Mouse (Mus musculus): ENCODE results near the gene Echs1. TPM values are rescaled to one million over a fixed set of nuclear protein-coding genes. Genes with fewer than 3 reads are reported as not detected.

The Echs1 gene
- polyA plus RNA-seq, 1 experiment from 2014 or later, result 136 TPM

- H3K9me3 ChIP-seq, result no peaks in the 10 kb centered on the region
- peak overlapping the region; percentile 74 for H3K9ac ChIP-seq
- WGBS, result 2% methylated on average over 53 of the region's 53 CpGs
- no peaks in the 10 kb centered on the region for H3K36me3 ChIP-seq (replicated peaks)
- H3K27me3 ChIP-seq, result peaks cover 86% of the 10 kb centered on the region
- H3K4me2 ChIP-seq, result peak overlapping the region; percentile 77
- H3K4me1 ChIP-seq, result peaks cover 65% of the 10 kb centered on the region
- peak overlapping the region; percentile 46 for H3K4me3 ChIP-seq (replicated peaks)
- peak; percentile 80 for ATAC-seq (ENCODE audit: low FRiP score)
- H3K27ac ChIP-seq, result peak overlapping the region; percentile 95
These were observed 58.6 kb downstream of the Echs1 start for GRCm38 (mm10) chr7:140057413-140058407.

Other genes starting within 250 kb of the Echs1 start
- 1.2 and 1.3 TPM in 2 replicates for gene Kndc1, start 221.8 kb downstream of the Echs1 start, polyA plus RNA-seq (2016; fragmentation: Nextera tagmentation; extraction: Ambion mirVana)
- gene Utf1, start 172.7 kb downstream of the Echs1 start, polyA plus RNA-seq (2016; fragmentation: Nextera tagmentation; extraction: Ambion mirVana), result not detected in 2 replicates
- 0.64 and 0.74 TPM in 2 replicates for gene 6430531B16Rik, start 137.7 kb downstream of the Echs1 start, polyA plus RNA-seq (2016; fragmentation: Nextera tagmentation; extraction: Ambion mirVana)
- gene Adam8, start 123.9 kb downstream of the Echs1 start, polyA plus RNA-seq (2016; fragmentation: Nextera tagmentation; extraction: Ambion mirVana), result 3.2 and 3.6 TPM in 2 replicates
- 47.2 and 56.2 TPM in 2 replicates for gene Zfp511, start 80.1 kb downstream of the Echs1 start, polyA plus RNA-seq (2016; fragmentation: Nextera tagmentation; extraction: Ambion mirVana)
- 75.6 and 84.8 TPM in 2 replicates for gene Tubgcp2, start 79.8 kb downstream of the Echs1 start, polyA plus RNA-seq (2016; fragmentation: Nextera tagmentation; extraction: Ambion mirVana)
- 2.3 and 3.1 TPM in 2 replicates for gene Msx3, start 67.4 kb downstream of the Echs1 start, polyA plus RNA-seq (2016; fragmentation: Nextera tagmentation; extraction: Ambion mirVana)
- gene Caly, start 33.9 kb downstream of the Echs1 start, polyA plus RNA-seq (2016; fragmentation: Nextera tagmentation; extraction: Ambion mirVana), result 21.5 and 22.3 TPM in 2 replicates
- not detected in 2 replicates for gene Prap1, start 23.1 kb downstream of the Echs1 start, polyA plus RNA-seq (2016; fragmentation: Nextera tagmentation; extraction: Ambion mirVana)
- gene Fuom, start 14.0 kb downstream of the Echs1 start, polyA plus RNA-seq (2016; fragmentation: Nextera tagmentation; extraction: Ambion mirVana), result 17.4 and 17.9 TPM in 2 replicates
- 9.3 and 11.1 TPM in 2 replicates for gene Paox, start 677 bp downstream of the Echs1 start, polyA plus RNA-seq (2016; fragmentation: Nextera tagmentation; extraction: Ambion mirVana)
- 28.2 and 28.9 TPM in 2 replicates for gene Mtg1, start 21.1 kb upstream of the Echs1 start, polyA plus RNA-seq (2016; fragmentation: Nextera tagmentation; extraction: Ambion mirVana)
- gene Sprn, start 38.4 kb upstream of the Echs1 start, polyA plus RNA-seq (2016; fragmentation: Nextera tagmentation; extraction: Ambion mirVana), result 1.8 and 1.9 TPM in 2 replicates
- not detected in 2 replicates for gene Olfr522, start 48.3 kb upstream of the Echs1 start, polyA plus RNA-seq (2016; fragmentation: Nextera tagmentation; extraction: Ambion mirVana)
- gene Olfr523, start 56.7 kb upstream of the Echs1 start, polyA plus RNA-seq (2016; fragmentation: Nextera tagmentation; extraction: Ambion mirVana), result 0.05 TPM in 1 of 2 replicates, not detected in the other
- gene Olfr524, start 89.5 kb upstream of the Echs1 start, polyA plus RNA-seq (2016; fragmentation: Nextera tagmentation; extraction: Ambion mirVana), result not detected in 2 replicates
- 0.11 TPM in 1 of 2 replicates, not detected in the other for gene Cd163l1, start 101.8 kb upstream of the Echs1 start, polyA plus RNA-seq (2016; fragmentation: Nextera tagmentation; extraction: Ambion mirVana)
- gene 5830411N06Rik, start 130.8 kb upstream of the Echs1 start, polyA plus RNA-seq (2016; fragmentation: Nextera tagmentation; extraction: Ambion mirVana), result not detected in 2 replicates
- gene Olfr525, start 204.4 kb upstream of the Echs1 start, polyA plus RNA-seq (2016; fragmentation: Nextera tagmentation; extraction: Ambion mirVana), result not detected in 2 replicates
- not detected in 2 replicates for gene Olfr527, start 217.5 kb upstream of the Echs1 start, polyA plus RNA-seq (2016; fragmentation: Nextera tagmentation; extraction: Ambion mirVana)
- not detected in 2 replicates for gene Olfr60, start 245.2 kb upstream of the Echs1 start, polyA plus RNA-seq (2016; fragmentation: Nextera tagmentation; extraction: Ambion mirVana)

Measured in forebrain, embryonic 12.5 days (tissue).